Mouse (Mus musculus) urinary bladder, postnatal 25 days (tissue): Measurements from ENCODE around the gene Med15.

ENCODE experiments used
- DNase-seq: peaks from one replicate; pipeline ENCODE4 v3.0.0; 2022; ENCODE audit warnings: low spot score

The Med15 gene

GRCm38 (mm10) chr16:17647566-17648340 lies 84.9 kb downstream of the Med15 start:
- no peak for DNase-seq

DNA sequence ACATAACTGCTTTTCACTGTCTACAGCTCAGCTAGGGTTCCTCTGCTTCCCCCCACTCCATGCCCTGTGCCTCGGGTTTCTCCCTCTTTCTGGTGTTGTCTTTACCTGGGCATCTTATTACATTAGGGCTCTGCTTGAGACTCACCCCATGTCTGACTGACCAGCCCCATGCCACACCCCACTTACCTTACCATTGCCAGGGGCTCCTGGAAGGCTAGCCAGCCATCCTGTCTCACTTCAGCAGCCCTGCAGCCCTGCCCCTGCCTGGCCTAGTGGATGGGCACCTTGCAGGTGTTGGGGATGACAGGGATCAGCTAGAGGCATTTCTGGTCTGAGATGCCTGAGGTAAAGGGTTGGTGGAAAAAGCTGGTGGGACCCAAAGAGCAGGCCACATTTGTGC lies 85.5 kb downstream of the Med15 start:
- no peak for DNase-seq

GRCm38 (mm10) chr16:17646310-17647114 lies 86.2 kb downstream of the Med15 start, which contains the start of gene Ccdc74a:
Gene Ccdc74a (plus strand): TSS chr16:17646470.
- peak; percentile 79 for DNase-seq

- no peak for DNase-seq
Measured at GRCm38 (mm10) chr16:17643437-17643990, 89.2 kb downstream of the Med15 start.

- no peak for DNase-seq
Measured at GRCm38 (mm10) chr16:17642311-17642710, 90.4 kb downstream of the Med15 start.

DNA sequence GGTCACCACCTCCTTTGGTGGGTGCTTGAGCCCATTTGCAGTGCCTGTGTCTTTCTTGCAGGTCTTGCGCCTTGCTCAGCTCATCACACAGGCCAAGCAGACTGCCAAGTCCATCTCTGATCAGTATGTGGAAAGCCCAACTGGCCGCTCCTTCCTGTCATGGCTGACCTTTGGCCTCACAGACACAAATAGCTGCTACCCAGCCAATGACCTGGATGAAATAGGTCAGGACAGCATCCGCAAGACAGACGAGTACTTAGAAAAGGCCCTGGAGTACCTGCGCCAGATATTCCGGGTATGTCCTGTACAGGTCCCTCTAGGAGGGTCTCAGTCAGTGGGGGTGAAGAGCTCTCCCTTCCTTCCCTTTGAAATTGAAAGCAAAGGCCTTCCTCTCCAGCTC lies 91.4 kb downstream of the Med15 start:
- no peak for DNase-seq

DNA sequence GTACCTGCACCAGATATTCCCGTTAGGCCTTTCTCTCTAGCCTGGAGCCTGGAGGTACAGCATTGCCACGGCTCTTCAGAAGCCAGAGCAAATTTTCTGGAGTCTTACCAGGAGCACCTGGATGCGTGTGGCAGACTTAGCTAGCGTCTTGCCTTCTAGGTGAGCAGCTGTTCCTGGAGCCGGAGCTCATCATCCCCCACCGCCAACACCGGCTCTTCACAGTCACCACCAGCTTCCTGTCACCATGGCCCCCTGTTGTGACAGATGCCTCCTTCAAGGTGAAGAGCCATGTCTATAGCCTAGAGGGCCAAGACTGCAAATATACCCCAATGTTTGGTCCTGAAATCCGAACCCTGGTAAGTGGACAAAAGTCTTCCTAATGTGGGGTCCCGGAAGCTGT lies 92.0 kb downstream of the Med15 start:
- DNase-seq, result no peak

GRCm38 (mm10) chr16:17639951-17640350 lies 92.7 kb downstream of the Med15 start:
- DNase-seq, result no peak

- DNase-seq, result no peak
Measured at GRCm38 (mm10) chr16:17639081-17639480, 93.6 kb downstream of the Med15 start.

- no peak for DNase-seq
Measured at GRCm38 (mm10) chr16:17638036-17638628, 94.6 kb downstream of the Med15 start.

- DNase-seq, result no peak
Measured at GRCm38 (mm10) chr16:17637610-17638009, 95.1 kb downstream of the Med15 start.

GRCm38 (mm10) chr16:17636904-17637303 lies 95.8 kb downstream of the Med15 start:
- no peak for DNase-seq

GRCm38 (mm10) chr16:17633481-17634181 lies 99.1 kb downstream of the Med15 start:
- DNase-seq, result no peak

GRCm38 (mm10) chr16:17632580-17632979 lies 100.1 kb downstream of the Med15 start:
- DNase-seq, result no peak

DNA sequence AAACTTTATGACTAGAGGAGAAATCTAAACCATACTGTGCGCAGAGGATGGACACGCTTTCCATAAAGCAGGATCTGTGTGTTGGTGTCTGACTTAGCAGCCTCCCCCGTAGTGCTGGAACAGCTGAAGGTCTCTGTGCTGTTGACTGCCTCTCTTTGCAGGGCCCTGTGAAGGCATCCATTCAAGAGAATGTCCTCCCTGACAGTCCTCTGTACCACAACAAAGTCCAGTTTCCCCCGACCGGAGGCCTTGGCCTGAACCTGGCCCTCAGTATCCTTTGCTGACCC lies 106.5 kb downstream of the Med15 start:
- no peak for DNase-seq

DNA sequence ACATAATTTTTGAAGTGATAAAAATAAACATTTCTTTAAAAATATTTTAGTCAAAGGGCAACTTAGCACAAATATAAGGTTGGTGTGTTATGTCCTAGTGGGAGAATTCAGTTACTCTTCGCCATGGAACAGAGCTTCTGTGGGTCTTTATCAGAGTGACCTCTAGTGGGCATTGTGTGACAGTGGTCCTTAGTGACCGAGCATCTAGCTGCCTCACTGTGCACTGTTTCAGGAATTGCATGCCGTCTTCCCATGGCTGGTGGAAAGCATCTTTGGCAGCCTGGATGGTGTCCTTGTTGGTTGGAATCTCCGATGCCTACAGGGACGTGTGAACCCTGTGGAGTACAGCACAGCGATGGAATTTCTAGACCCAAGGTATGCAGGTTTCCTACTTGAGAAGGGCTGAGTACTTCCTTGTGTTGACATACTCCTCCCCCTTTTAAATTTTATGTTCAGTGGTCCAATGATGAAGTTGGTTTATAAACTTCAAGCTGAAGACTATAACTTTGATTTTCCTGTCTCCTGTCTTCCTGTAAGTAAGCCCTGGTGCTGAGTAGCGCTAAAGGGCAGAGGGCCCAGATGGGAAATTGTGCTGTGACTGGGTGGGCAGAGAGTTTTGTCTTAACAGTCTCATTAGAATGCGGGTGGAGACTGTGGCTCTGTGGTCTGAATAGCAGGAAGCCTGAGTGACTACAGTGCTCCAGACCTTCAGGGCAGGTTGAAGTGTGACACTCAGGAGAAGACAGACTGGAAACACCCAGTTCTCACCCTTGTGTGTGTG lies 107.0 kb downstream of the Med15 start:
- DNase-seq, result no peak

GRCm38 (mm10) chr16:17621936-17622335 lies 110.8 kb downstream of the Med15 start:
- no peak for DNase-seq

GRCm38 (mm10) chr16:17619198-17620105 lies 113.2 kb downstream of the Med15 start, which contains the start of gene Smpd4:
Gene Smpd4 (plus strand): TSS chr16:17619354.
- peak; percentile 97 for DNase-seq

DNA sequence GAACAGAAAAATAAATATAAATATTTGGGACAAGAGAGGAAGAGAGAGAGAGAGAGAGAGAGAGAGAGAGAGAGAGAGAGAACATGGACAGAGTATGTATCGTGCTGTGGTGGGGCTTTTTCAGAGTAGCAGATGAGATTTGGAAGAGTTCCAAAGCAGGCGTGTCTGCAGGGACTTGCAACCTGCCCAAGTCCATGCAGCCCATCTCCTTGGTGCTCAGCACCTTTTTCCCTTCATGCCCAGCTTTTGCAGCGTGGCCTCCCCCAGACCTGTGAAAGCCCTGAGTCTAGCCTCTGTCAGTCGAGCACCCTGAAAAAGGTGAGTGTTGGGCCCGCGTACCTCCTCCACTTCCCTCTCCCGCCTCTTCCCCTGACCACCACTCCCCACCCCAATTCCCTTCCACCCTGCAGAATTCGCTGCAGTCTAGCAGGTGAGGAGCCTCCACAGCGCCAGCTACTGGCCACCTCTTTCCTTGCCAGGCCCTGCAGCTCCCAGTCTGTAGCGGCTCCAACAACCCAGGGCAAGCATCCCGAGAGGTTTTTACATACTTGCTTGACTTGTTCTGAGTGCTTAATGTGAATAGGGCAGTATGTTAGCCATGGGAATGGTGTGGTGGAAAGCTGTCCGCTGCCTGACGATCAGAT lies 114.6 kb downstream of the Med15 start:
- peak; percentile 42 for DNase-seq

DNA sequence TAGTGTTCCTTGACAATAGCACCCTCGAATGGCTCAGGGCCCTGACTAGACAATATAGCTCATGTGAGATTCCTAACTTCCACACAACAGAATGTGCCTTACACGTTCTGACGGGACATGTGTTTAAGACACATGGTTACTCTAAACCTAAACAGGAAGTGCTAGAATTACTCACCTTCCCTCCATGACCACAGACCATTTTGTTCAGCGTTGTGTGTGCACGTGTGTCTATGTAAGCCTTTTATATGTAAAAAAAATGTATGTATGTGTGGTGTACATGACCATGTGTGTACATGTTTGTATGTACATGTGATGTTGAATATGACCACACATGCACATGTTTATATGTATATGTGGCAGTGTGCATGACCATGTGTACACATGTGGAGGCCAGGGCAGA lies 116.5 kb downstream of the Med15 start:
- DNase-seq, result no peak
